Mouse (Mus musculus): ENCODE data around the gene Gm20388. TPM values are rescaled to one million over a fixed set of nuclear protein-coding genes. Genes with fewer than 3 reads are reported as not detected.
A peak's percentile ranks its signal among the peaks of the same experiment; 100 is the strongest.

Gm20388 gene
- polyA plus RNA-seq, 1 experiment = 10.6 TPM

- 83% methylated on average over 3 of the region's 3 CpGs for WGBS
- TF ChIP-seq POLR2A (IDR thresholded peaks at IDR 0.05; ENCODE audit: borderline replicate concordance, control insufficient read depth, low read depth, low read length) (no peak), CTCF (IDR thresholded peaks at IDR 0.05; ENCODE audit: control insufficient read depth, insufficient read depth, low read length) (no peak)
- Histone ChIP-seq H3K4me3 (replicated peaks; ENCODE audit: control insufficient read depth, low read depth, low read length) (no peak overlapping the region), H3K27ac (ENCODE audit: control insufficient read depth, insufficient read depth, low read depth, low read length, poor library complexity) (no peak overlapping the region), H3K4me1 (ENCODE audit: control insufficient read depth, insufficient read depth, low read length) (no peaks in the 10 kb centered on the region)
These were observed 2967.6 kb downstream of the Gm20388 start for GRCm38 (mm10) chr8:122878231-122878630.

DNA sequence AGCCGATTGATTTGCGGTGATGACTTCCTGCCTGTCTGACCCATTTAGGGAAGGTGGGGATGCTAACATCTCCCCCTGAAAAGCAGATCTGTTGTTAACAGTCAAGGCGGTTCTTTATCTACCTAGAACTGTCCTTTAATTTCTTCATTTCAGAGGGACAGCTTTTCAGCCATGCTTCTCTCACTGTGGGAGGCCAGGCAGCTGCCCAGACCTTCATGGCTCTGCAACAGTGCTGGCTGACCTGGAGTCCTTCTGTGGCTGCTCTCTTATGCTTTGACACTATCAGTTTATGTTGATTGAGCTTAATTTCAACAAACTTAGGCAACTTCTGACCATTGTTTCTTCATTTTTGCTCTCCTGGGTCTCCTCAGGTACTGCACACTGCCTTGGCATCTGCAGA, 2969.7 kb downstream of the Gm20388 start:
- WGBS = 73% methylated on average over 3 of the region's 3 CpGs
- Histone ChIP-seq H3K4me1 (ENCODE audit: control insufficient read depth, insufficient read depth, low read length) (no peaks in the 10 kb centered on the region), H3K4me3 (replicated peaks; ENCODE audit: control insufficient read depth, low read depth, low read length) (no peak overlapping the region), H3K27ac (ENCODE audit: control insufficient read depth, insufficient read depth, low read depth, low read length, poor library complexity) (no peak overlapping the region)
- TF ChIP-seq POLR2A (IDR thresholded peaks at IDR 0.05; ENCODE audit: borderline replicate concordance, control insufficient read depth, low read depth, low read length) (no peak), CTCF (IDR thresholded peaks at IDR 0.05; ENCODE audit: control insufficient read depth, insufficient read depth, low read length) (no peak)

GRCm38 (mm10) chr8:122883671-122884070, 2973.0 kb downstream of the Gm20388 start:
- 91% methylated on average over 10 of the region's 10 CpGs for WGBS
- Histone ChIP-seq H3K4me1 (ENCODE audit: control insufficient read depth, insufficient read depth, low read length) (no peaks in the 10 kb centered on the region), H3K27ac (ENCODE audit: control insufficient read depth, insufficient read depth, low read depth, low read length, poor library complexity) (no peak overlapping the region), H3K4me3 (replicated peaks; ENCODE audit: control insufficient read depth, low read depth, low read length) (no peak overlapping the region)
- TF ChIP-seq POLR2A (IDR thresholded peaks at IDR 0.05; ENCODE audit: borderline replicate concordance, control insufficient read depth, low read depth, low read length) = no peak
- TF ChIP-seq CTCF (IDR thresholded peaks at IDR 0.05; ENCODE audit: control insufficient read depth, insufficient read depth, low read length) = no peak

DNA sequence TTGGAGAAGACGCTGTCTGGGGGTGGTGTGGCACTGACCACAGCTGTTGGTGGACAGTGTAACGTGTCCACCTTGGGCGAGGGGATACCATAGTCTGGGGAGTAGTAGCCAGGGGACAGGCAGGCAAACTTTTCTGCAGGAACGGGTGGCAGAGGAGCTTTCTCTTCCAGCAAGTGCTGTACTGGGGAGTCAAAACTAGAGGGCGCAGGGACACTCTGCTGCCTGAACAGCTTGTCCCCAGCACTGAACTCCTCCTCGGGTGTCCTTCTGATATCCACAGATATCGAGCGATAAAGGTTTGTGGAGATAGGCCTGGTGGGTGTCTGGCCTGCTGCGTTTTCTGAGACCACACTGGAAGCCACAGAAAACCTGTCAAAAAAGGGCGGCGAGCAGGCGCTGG, 2980.8 kb downstream of the Gm20388 start:
- no peaks in the 10 kb centered on the region for H3K4me1 ChIP-seq (ENCODE audit: control insufficient read depth, insufficient read depth, low read length)
- no peak overlapping the region for H3K27ac ChIP-seq (ENCODE audit: control insufficient read depth, insufficient read depth, low read depth, low read length, poor library complexity)
- no peak overlapping the region for H3K4me3 ChIP-seq (replicated peaks; ENCODE audit: control insufficient read depth, low read depth, low read length)
- TF ChIP-seq CTCF (IDR thresholded peaks at IDR 0.05; ENCODE audit: control insufficient read depth, insufficient read depth, low read length) (no peak), POLR2A (IDR thresholded peaks at IDR 0.05; ENCODE audit: borderline replicate concordance, control insufficient read depth, low read depth, low read length) (no peak)
- 83% methylated on average over 12 of the region's 12 CpGs for WGBS

GRCm38 (mm10) chr8:122893451-122893850, 2982.8 kb downstream of the Gm20388 start:
- Histone ChIP-seq H3K4me1 (ENCODE audit: control insufficient read depth, insufficient read depth, low read length) (peaks cover 3% of the 10 kb centered on the region; the same call in 1 of the 2 replicates), H3K4me3 (replicated peaks; ENCODE audit: control insufficient read depth, low read depth, low read length) (no peak overlapping the region), H3K27ac (ENCODE audit: control insufficient read depth, insufficient read depth, low read depth, low read length, poor library complexity) (no peak overlapping the region)
- 86% methylated on average over 12 of the region's 12 CpGs for WGBS
- TF ChIP-seq CTCF (IDR thresholded peaks at IDR 0.05; ENCODE audit: control insufficient read depth, insufficient read depth, low read length) (no peak), POLR2A (IDR thresholded peaks at IDR 0.05; ENCODE audit: borderline replicate concordance, control insufficient read depth, low read depth, low read length) (no peak)

- TF ChIP-seq POLR2A (IDR thresholded peaks at IDR 0.05; ENCODE audit: borderline replicate concordance, control insufficient read depth, low read depth, low read length) (no peak), CTCF (IDR thresholded peaks at IDR 0.05; ENCODE audit: control insufficient read depth, insufficient read depth, low read length) (no peak)
- Histone ChIP-seq H3K4me3 (replicated peaks; ENCODE audit: control insufficient read depth, low read depth, low read length) (no peak overlapping the region), H3K27ac (ENCODE audit: control insufficient read depth, insufficient read depth, low read depth, low read length, poor library complexity) (no peak overlapping the region), H3K4me1 (ENCODE audit: control insufficient read depth, insufficient read depth, low read length) (peaks cover 3% of the 10 kb centered on the region; the same call in 1 of the 2 replicates)
- WGBS = 94% methylated on average over 11 of the region's 11 CpGs
These were observed 2985.7 kb downstream of the Gm20388 start for GRCm38 (mm10) chr8:122896317-122896716.

DNA sequence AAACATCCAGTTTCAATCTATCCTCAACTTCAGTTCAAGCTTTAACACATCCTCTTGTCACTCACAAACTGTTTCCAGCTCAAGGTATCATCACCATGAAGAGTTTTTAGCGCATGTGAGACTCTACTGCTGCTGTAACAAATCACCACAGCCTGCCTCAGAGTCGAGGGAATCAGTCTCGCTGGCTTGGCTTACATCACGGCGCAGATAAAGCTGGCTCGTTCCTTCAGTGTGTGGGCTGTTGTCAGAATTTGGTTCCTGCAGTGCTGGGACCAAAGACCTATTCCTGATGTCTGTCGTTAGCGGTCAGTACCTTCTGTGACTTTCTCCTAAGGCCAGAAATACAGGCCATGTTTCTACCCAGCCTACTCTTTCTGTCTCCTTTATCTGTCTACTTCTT, 2986.6 kb downstream of the Gm20388 start:
- no peak overlapping the region for H3K4me3 ChIP-seq (replicated peaks; ENCODE audit: control insufficient read depth, low read depth, low read length)
- TF ChIP-seq CTCF (IDR thresholded peaks at IDR 0.05; ENCODE audit: control insufficient read depth, insufficient read depth, low read length) = no peak
- TF ChIP-seq POLR2A (IDR thresholded peaks at IDR 0.05; ENCODE audit: borderline replicate concordance, control insufficient read depth, low read depth, low read length) = no peak
- no peak overlapping the region for H3K27ac ChIP-seq (ENCODE audit: control insufficient read depth, insufficient read depth, low read depth, low read length, poor library complexity)
- WGBS = 89% methylated on average over 8 of the region's 8 CpGs
- peaks cover 3% of the 10 kb centered on the region; the same call in 1 of the 2 replicates for H3K4me1 ChIP-seq (ENCODE audit: control insufficient read depth, insufficient read depth, low read length)

- TF ChIP-seq CTCF (IDR thresholded peaks at IDR 0.05; ENCODE audit: control insufficient read depth, insufficient read depth, low read length) = no peak
- TF ChIP-seq POLR2A (IDR thresholded peaks at IDR 0.05; ENCODE audit: borderline replicate concordance, control insufficient read depth, low read depth, low read length) = no peak
- 37% methylated on average over 4 of the region's 4 CpGs for WGBS
- Histone ChIP-seq H3K4me3 (replicated peaks; ENCODE audit: control insufficient read depth, low read depth, low read length) (no peak overlapping the region), H3K4me1 (ENCODE audit: control insufficient read depth, insufficient read depth, low read length) (peaks cover 3% of the 10 kb centered on the region; the same call in 1 of the 2 replicates), H3K27ac (ENCODE audit: control insufficient read depth, insufficient read depth, low read depth, low read length, poor library complexity) (peak overlapping the region; percentile 60)
These were observed 2987.4 kb downstream of the Gm20388 start for GRCm38 (mm10) chr8:122898018-122898417.

- H3K4me1 ChIP-seq (ENCODE audit: control insufficient read depth, insufficient read depth, low read length) = peaks cover 3% of the 10 kb centered on the region; the same call in 1 of the 2 replicates
- H3K4me3 ChIP-seq (replicated peaks; ENCODE audit: control insufficient read depth, low read depth, low read length) = no peak overlapping the region
- TF ChIP-seq CTCF (IDR thresholded peaks at IDR 0.05; ENCODE audit: control insufficient read depth, insufficient read depth, low read length) = no peak
- no peak for TF ChIP-seq POLR2A (IDR thresholded peaks at IDR 0.05; ENCODE audit: borderline replicate concordance, control insufficient read depth, low read depth, low read length)
- WGBS = 48% methylated on average over 12 of the region's 12 CpGs
- peak overlapping the region; percentile 60; the same call in 1 of the 2 replicates for H3K27ac ChIP-seq (ENCODE audit: control insufficient read depth, insufficient read depth, low read depth, low read length, poor library complexity)
These were observed 2987.8 kb downstream of the Gm20388 start for GRCm38 (mm10) chr8:122898473-122898872.

Measured in bone marrow, adult 2 months (tissue).